Mouse (Mus musculus) limb, embryonic 15.5 days (tissue): ENCODE results near the gene Layn. TPM values are rescaled to one million over a fixed set of nuclear protein-coding genes. Genes with fewer than 3 reads are reported as not detected.

Source experiments
- ATAC-seq: fragments of 200-750 bp; cut with Nextera tagmentation; 2 replicates; pipeline ENCODE4 v1.8.0; 2017; ENCODE audit warnings: low read depth, moderate TSS enrichment; ENCODE audit not compliant: insufficient number of reproducible peaks, low FRiP score, low TSS enrichment
- H3K27ac ChIP-seq: fragments of 300-500 bp; sonication (generic); 2 replicates; pipeline ENCODE4 v1.5.1; 2015; ENCODE audit warnings: moderate library complexity, mild to moderate bottlenecking, inconsistent platforms
- H3K27me3 ChIP-seq: fragments of 300-500 bp; sonication (generic); 2 replicates; pipeline ENCODE4 v1.6.1; 2015; ENCODE audit warnings: inconsistent platforms
- H3K36me3 ChIP-seq: fragments of 300-500 bp; sonication (generic); 2 replicates; pipeline ENCODE4 v1.6.1; 2015; ENCODE audit warnings: inconsistent platforms
- H3K4me1 ChIP-seq: fragments of 300-500 bp; sonication (generic); 2 replicates; pipeline ENCODE4 v1.6.1; 2015; ENCODE audit warnings: inconsistent platforms
- H3K4me2 ChIP-seq: fragments of 300-500 bp; sonication (generic); 2 replicates; pipeline ENCODE4 v1.6.1; 2015; ENCODE audit warnings: mild to moderate bottlenecking, inconsistent platforms
- H3K4me3 ChIP-seq: fragments of 300-500 bp; sonication (generic); 2 replicates; pipeline ENCODE4 v1.5.1; 2015; ENCODE audit warnings: mild to moderate bottlenecking, inconsistent platforms
- H3K9ac ChIP-seq: fragments of 300-500 bp; sonication (generic); 2 replicates; pipeline ENCODE4 v1.6.1; 2015; ENCODE audit warnings: inconsistent platforms
- H3K9me3 ChIP-seq: fragments of 300-500 bp; sonication (generic); 2 replicates; pipeline ENCODE4 v1.6.1; 2016; ENCODE audit warnings: inconsistent platforms
- WGBS: fragments of 180-500 bp; shearing (Covaris S2); methylation state at CpG from one replicate; pipeline ENCODE4 v1.1.7; 2015; 5-methylcytosine and 5-hydroxymethylcytosine counted together
- polyA plus RNA-seq: library from polyadenylated mRNA; unstranded; fragments of >200 nt; fragmentation: Nextera tagmentation; extraction: Ambion mirVana; gene quantifications from 2 replicates; pipeline ENCODE4 v1.2.1, GENCODE M21; 2015

Gene Layn
- polyA plus RNA-seq, 1 experiment from 2014 or later, result 10.6 TPM

GRCm38 (mm10) chr9:51030147-51030546 lies 46.7 kb downstream of the Layn start:
- Histone ChIP-seq H3K4me1 (no peaks in the 10 kb centered on the region), H3K36me3 (no peaks in the 10 kb centered on the region), H3K9ac (no peak overlapping the region), H3K4me2 (no peak overlapping the region), H3K27ac (no peak overlapping the region), H3K9me3 (no peaks in the 10 kb centered on the region), H3K4me3 (no peak overlapping the region), H3K27me3 (0 out of 2 replicates have a peak, but pooled peaks cover 4% of the 10 kb centered on the region)
- WGBS, result 42% methylated on average over 1 of the region's 1 CpGs
- ATAC-seq, result no peak

DNA sequence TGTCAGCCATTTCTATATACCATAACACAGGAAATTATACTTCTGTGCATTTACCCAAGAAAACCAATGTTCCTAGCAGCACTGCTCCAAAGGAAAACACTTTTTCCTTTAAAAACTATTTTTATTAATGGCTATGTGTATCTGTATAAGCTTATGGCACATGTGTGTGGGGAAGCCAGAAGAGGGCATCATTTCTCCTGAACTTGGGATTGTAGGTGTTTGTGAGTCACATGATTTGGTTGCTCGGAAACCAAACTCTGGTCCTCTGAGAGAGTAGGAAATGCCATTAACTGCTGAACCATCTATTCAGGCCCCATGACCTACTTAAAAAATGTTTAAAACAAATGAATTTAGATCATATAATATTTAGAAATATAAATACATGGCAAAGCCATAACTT lies 49.9 kb downstream of the Layn start:
- H3K36me3 ChIP-seq, result no peaks in the 10 kb centered on the region
- H3K4me1 ChIP-seq, result no peaks in the 10 kb centered on the region
- no peak overlapping the region for H3K9ac ChIP-seq
- no peaks in the 10 kb centered on the region for H3K9me3 ChIP-seq
- no peak overlapping the region for H3K4me2 ChIP-seq
- no peak overlapping the region for H3K4me3 ChIP-seq
- 0 out of 2 replicates have a peak, but pooled peaks cover 4% of the 10 kb centered on the region for H3K27me3 ChIP-seq
- no peak for ATAC-seq
- H3K27ac ChIP-seq, result no peak overlapping the region
- WGBS, result 80% methylated on average over 1 of the region's 1 CpGs

- H3K27me3 ChIP-seq, result no peaks in the 10 kb centered on the region
- H3K27ac ChIP-seq, result no peak overlapping the region
- no peaks in the 10 kb centered on the region for H3K36me3 ChIP-seq
- H3K4me3 ChIP-seq, result no peak overlapping the region
- no peaks in the 10 kb centered on the region for H3K4me1 ChIP-seq
- WGBS, result 81% methylated on average over 4 of the region's 4 CpGs
- no peak for ATAC-seq
- H3K9me3 ChIP-seq, result no peaks in the 10 kb centered on the region
- no peak overlapping the region for H3K9ac ChIP-seq
- no peak overlapping the region for H3K4me2 ChIP-seq
These were observed 55.6 kb downstream of the Layn start for GRCm38 (mm10) chr9:51021123-51021795.

DNA sequence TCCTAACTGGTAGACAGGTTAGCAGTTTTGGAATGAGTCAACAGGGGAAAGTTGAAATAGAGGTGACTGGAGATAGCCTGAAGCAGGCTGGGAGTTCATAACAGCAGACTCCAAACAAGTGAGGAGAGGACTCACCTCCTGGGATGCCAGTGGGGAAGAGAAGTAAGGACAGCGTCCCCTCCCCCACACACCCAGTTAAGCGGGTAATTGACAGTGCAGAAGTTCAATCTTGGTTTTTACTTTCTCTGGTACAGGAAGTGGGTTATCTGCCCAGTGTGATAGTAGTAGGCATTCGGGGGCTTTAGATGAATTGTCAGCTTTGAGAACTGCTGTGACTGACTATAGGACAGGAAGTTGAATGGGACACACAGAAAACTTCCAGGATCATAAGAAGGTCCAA lies 56.5 kb downstream of the Layn start:
- WGBS, result 69% methylated on average over 3 of the region's 3 CpGs
- Histone ChIP-seq H3K4me3 (no peak overlapping the region), H3K9ac (no peak overlapping the region), H3K4me2 (no peak overlapping the region), H3K27ac (no peak overlapping the region), H3K36me3 (no peaks in the 10 kb centered on the region), H3K27me3 (no peaks in the 10 kb centered on the region), H3K4me1 (no peaks in the 10 kb centered on the region), H3K9me3 (no peaks in the 10 kb centered on the region)
- ATAC-seq, result no peak

DNA sequence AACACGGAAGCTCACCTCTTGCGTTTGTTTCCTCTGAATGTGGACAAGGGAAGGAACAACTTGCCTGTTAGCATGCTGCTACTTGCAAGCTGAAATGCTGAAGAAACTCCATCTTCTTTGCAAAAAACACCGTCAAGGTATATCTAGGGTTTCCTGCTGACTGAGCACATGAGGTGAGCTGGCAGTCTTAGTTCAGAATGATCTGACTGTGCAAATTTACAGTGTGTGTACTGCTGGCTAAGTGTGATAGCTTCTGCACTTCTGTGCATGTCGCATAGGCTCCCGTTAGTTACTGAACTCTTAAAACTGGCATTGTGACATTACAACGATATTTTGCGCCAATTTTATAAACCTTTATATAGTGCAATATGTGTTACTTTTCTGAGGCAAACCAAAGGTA lies 57.2 kb downstream of the Layn start:
- H3K27ac ChIP-seq, result no peak overlapping the region
- H3K4me1 ChIP-seq, result no peaks in the 10 kb centered on the region
- no peaks in the 10 kb centered on the region for H3K9me3 ChIP-seq
- no peaks in the 10 kb centered on the region for H3K27me3 ChIP-seq
- no peak overlapping the region for H3K4me3 ChIP-seq
- H3K4me2 ChIP-seq, result no peak overlapping the region
- 65% methylated on average over 7 of the region's 7 CpGs for WGBS
- H3K9ac ChIP-seq, result no peak overlapping the region
- ATAC-seq, result no peak
- H3K36me3 ChIP-seq, result no peaks in the 10 kb centered on the region

GRCm38 (mm10) chr9:51015732-51016131 lies 61.2 kb downstream of the Layn start:
- Histone ChIP-seq H3K4me3 (no peak overlapping the region), H3K4me2 (no peak overlapping the region), H3K36me3 (no peaks in the 10 kb centered on the region), H3K27me3 (no peaks in the 10 kb centered on the region), H3K4me1 (no peaks in the 10 kb centered on the region), H3K27ac (no peak overlapping the region), H3K9ac (no peak overlapping the region), H3K9me3 (no peaks in the 10 kb centered on the region)
- WGBS, result 45% methylated on average over 4 of the region's 4 CpGs
- no peak for ATAC-seq

GRCm38 (mm10) chr9:51013644-51014043 lies 63.2 kb downstream of the Layn start:
- no peaks in the 10 kb centered on the region for H3K27me3 ChIP-seq
- no peak overlapping the region for H3K9ac ChIP-seq
- 90% methylated on average over 1 of the region's 1 CpGs for WGBS
- no peak overlapping the region for H3K4me3 ChIP-seq
- ATAC-seq, result no peak
- no peaks in the 10 kb centered on the region for H3K4me1 ChIP-seq
- no peak overlapping the region for H3K27ac ChIP-seq
- no peaks in the 10 kb centered on the region for H3K36me3 ChIP-seq
- H3K9me3 ChIP-seq, result no peaks in the 10 kb centered on the region
- H3K4me2 ChIP-seq, result no peak overlapping the region

DNA sequence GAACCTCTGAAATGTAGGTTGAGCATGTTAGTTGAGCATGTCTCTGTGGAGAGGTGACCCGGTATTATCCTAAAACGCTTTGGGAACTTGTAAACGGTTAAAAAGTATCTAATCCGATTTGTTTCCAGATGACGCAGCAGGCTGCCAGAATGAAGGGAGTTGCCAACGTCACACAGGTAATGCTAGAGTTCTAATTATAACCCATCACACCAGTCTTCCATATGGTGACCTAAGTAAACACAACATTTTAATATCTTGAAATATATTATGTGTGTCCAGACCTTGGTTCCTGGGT lies 67.3 kb downstream of the Layn start:
- Histone ChIP-seq H3K4me2 (peak overlapping the region; percentile 65), H3K9ac (no peak overlapping the region), H3K9me3 (no peaks in the 10 kb centered on the region), H3K27me3 (no peaks in the 10 kb centered on the region), H3K4me1 (peaks cover 6% of the 10 kb centered on the region), H3K4me3 (peak overlapping the region; percentile 91), H3K36me3 (no peaks in the 10 kb centered on the region), H3K27ac (no peak overlapping the region)
- WGBS, result 2% methylated on average over 6 of the region's 6 CpGs
- no peak for ATAC-seq

GRCm38 (mm10) chr9:51008841-51009655 lies 67.8 kb downstream of the Layn start, which contains the start of gene Sik2:
Gene Sik2, minus strand, starts transcription at chr9:51009073.
- Histone ChIP-seq H3K27ac (peak within 1 kb of the TSS; percentile 90), H3K36me3 (no peaks in the 10 kb centered on the region), H3K4me2 (peak within 1 kb of the TSS; percentile 75), H3K4me1 (peaks cover 6% of the 10 kb centered on the region), H3K27me3 (no peaks in the 10 kb centered on the region), H3K4me3 (peak within 1 kb of the TSS; percentile 91), H3K9me3 (no peaks in the 10 kb centered on the region), H3K9ac (peak within 1 kb of the TSS; percentile 86)
- ATAC-seq, result peak; percentile 96
- 2% methylated on average over 71 of the region's 85 CpGs for WGBS

- H3K4me3 ChIP-seq, result peak overlapping the region; percentile 91
- ATAC-seq, result peak; percentile 49; the same call in 1 of the 2 replicates
- H3K36me3 ChIP-seq, result no peaks in the 10 kb centered on the region
- under 1% methylated on average over 50 of the region's 65 CpGs for WGBS
- no peaks in the 10 kb centered on the region for H3K27me3 ChIP-seq
- H3K9ac ChIP-seq, result peak overlapping the region; percentile 86
- H3K4me2 ChIP-seq, result peak overlapping the region; percentile 75
- no peaks in the 10 kb centered on the region for H3K9me3 ChIP-seq
- peaks cover 6% of the 10 kb centered on the region for H3K4me1 ChIP-seq
- peak overlapping the region; percentile 90 for H3K27ac ChIP-seq
These were observed 68.6 kb downstream of the Layn start for GRCm38 (mm10) chr9:51008068-51008840.

GRCm38 (mm10) chr9:51007726-51008067 lies 69.2 kb downstream of the Layn start:
- peak overlapping the region; percentile 86; the same call in 1 of the 2 replicates for H3K9ac ChIP-seq
- no peak for ATAC-seq
- 11% methylated on average over 10 of the region's 10 CpGs for WGBS
- H3K36me3 ChIP-seq, result no peaks in the 10 kb centered on the region
- no peaks in the 10 kb centered on the region for H3K9me3 ChIP-seq
- peaks cover 6% of the 10 kb centered on the region for H3K4me1 ChIP-seq
- H3K27me3 ChIP-seq, result no peaks in the 10 kb centered on the region
- H3K4me3 ChIP-seq, result peak overlapping the region; percentile 91
- H3K27ac ChIP-seq, result no peak overlapping the region
- peak overlapping the region; percentile 75 for H3K4me2 ChIP-seq

GRCm38 (mm10) chr9:51006846-51007245 lies 70.0 kb downstream of the Layn start:
- H3K4me3 ChIP-seq, result no peak overlapping the region
- no peaks in the 10 kb centered on the region for H3K27me3 ChIP-seq
- H3K4me2 ChIP-seq, result no peak overlapping the region
- H3K27ac ChIP-seq, result no peak overlapping the region
- no peak for ATAC-seq
- 7% methylated on average over 4 of the region's 4 CpGs for WGBS
- H3K4me1 ChIP-seq, result peaks cover 6% of the 10 kb centered on the region
- H3K9me3 ChIP-seq, result no peaks in the 10 kb centered on the region
- no peak overlapping the region for H3K9ac ChIP-seq
- H3K36me3 ChIP-seq, result no peaks in the 10 kb centered on the region
